Mouse (Mus musculus) duodenum, adult 2 months (tissue): Measurements from ENCODE around the gene Olfr525. TPM values are rescaled to one million over a fixed set of nuclear protein-coding genes. Genes with fewer than 3 reads are reported as not detected.

Experiments
- polyA plus RNA-seq: library from polyadenylated mRNA; depleted of rRNA; stranded (reverse); fragments of >200 nt; gene quantifications from 2 replicates; pipeline ENCODE4 v1.2.3, GENCODE M21; 2012; ENCODE audit warnings: low replicate concordance; rRNA removed

Olfr525 gene
- not detected in 2 replicates for polyA plus RNA-seq

DNA sequence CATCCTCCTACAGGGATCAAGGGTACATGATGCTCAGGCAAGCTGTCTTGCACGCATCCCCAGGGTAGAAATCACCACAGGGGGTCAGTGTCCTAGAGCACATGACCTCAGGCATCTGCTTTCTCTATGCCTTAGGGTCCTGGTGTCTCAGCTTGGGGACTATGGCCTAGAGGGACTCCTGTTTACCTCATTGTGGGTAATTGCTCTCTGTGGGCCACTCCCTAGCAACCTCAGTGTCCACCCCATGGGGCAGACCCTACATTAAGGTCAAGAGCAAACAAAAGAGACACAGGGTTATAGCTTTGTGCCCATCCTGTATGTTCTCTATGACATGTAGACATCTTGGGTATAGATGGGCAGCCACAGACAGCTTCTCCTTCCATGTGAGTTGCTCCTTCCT lies at the start of gene Olfr525:
Gene Olfr525 (plus strand): TSS at position 301 of the 400 bp plus-strand sequence.

DNA sequence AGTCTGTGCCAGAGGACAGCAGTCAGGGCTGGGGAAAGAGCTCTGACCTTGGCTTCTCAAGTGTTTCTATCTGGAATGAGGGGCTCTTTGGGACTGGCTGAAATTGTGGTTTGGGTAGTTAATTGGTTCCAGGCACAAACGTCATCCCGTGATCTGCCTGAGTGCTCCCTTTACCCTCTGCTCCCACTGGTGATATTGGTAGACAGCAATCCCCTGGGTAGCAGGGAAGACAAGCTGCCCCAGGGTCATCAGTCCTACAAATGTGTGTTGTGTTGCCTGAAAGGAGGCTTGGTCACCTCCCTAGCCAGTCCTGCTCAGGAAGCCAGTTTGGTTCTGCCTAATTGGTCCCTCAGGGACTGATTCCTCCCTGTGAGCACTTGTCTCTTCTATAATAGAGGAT lies 13.1 kb downstream of the Olfr525 start, which contains the start of gene Olfr527:
Gene Olfr527 (plus strand): TSS at position 301 of the 400 bp plus-strand sequence.

DNA sequence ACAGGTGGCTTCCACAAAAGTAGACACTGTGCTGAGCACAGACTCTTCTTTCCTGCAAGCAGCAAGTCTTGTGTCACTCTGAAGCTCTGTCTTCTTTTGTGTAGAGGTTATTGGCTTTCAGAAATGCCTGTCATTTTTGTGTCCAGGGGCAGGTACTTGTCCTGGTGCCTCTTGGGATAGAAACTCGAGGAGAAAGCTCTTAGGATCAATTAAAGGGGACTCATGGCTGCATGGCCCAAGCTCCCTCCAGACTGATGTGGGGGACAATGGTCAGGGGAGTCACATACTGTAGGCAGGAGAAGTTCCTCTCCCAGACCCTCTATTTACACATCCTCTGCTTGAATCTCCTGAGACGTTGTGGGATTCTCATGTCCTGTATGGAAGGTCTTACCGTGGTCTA lies 40.9 kb downstream of the Olfr525 start, which contains the start of gene Olfr60:
Gene Olfr60 (minus strand): TSS at position 101 of the 400 bp plus-strand sequence.

DNA sequence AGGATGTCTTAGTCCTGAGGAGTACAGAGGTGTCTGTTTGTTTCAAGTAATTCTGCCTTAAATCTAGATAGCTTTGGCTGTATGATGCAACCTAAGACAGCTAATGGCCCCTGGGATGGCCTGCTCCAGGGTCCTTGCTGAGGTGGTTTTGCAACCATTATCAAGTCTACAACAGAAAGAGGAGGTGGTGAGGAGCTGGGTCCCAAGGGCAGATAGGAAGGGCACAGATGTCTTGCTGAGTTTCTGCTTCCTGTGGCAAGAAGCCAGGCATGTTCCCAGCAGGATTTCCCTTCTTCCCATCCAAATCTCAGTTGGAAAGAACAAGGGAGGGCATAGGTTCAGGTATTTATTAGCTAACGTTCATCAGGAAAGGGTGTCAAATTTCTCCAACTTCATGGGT lies 55.6 kb downstream of the Olfr525 start, which contains the start of gene Olfr530:
Gene Olfr530 (minus strand): TSS at position 101 of the 400 bp plus-strand sequence.

Other genes starting within 250 kb of the Olfr525 start
- gene Caly, start 238.3 kb upstream of the Olfr525 start, polyA plus RNA-seq = 1.7 and 2.3 TPM in 2 replicates
- 4,118 and 5,120 TPM in 2 replicates for gene Prap1, start 227.5 kb upstream of the Olfr525 start, polyA plus RNA-seq
- gene Fuom, start 218.4 kb upstream of the Olfr525 start, polyA plus RNA-seq = 107 and 181 TPM in 2 replicates
- gene Paox, start 205.1 kb upstream of the Olfr525 start, polyA plus RNA-seq = 9.4 and 15.4 TPM in 2 replicates
- 40.4 and 41.0 TPM in 2 replicates for gene Echs1, start 204.4 kb upstream of the Olfr525 start, polyA plus RNA-seq
- 10.6 and 12.4 TPM in 2 replicates for gene Mtg1, start 183.3 kb upstream of the Olfr525 start, polyA plus RNA-seq
- gene Sprn, start 166.0 kb upstream of the Olfr525 start, polyA plus RNA-seq = 0.14 and 0.32 TPM in 2 replicates
- gene Olfr522, start 156.1 kb upstream of the Olfr525 start, polyA plus RNA-seq = not detected in 2 replicates
- not detected in 2 replicates for gene Olfr523, start 147.6 kb upstream of the Olfr525 start, polyA plus RNA-seq
- 0.17 TPM in 1 of 2 replicates, not detected in the other for gene Olfr524, start 114.9 kb upstream of the Olfr525 start, polyA plus RNA-seq
- gene Cd163l1, start 102.6 kb upstream of the Olfr525 start, polyA plus RNA-seq = 0.35 and 0.38 TPM in 2 replicates
- 0.14 and 0.21 TPM in 2 replicates for gene 5830411N06Rik, start 73.6 kb upstream of the Olfr525 start, polyA plus RNA-seq
- not detected in 2 replicates for gene Olfr527, start 13.2 kb downstream of the Olfr525 start, polyA plus RNA-seq
- 0.41 and 0.62 TPM in 2 replicates for gene Olfr60, start 40.8 kb downstream of the Olfr525 start, polyA plus RNA-seq
- 0.13 TPM in 1 of 2 replicates, not detected in the other for gene Olfr530, start 55.5 kb downstream of the Olfr525 start, polyA plus RNA-seq
- gene Olfr531, start 82.1 kb downstream of the Olfr525 start, polyA plus RNA-seq = not detected in 2 replicates
- gene Olfr532, start 100.8 kb downstream of the Olfr525 start, polyA plus RNA-seq = not detected in 2 replicates
- gene Olfr533, start 142.5 kb downstream of the Olfr525 start, polyA plus RNA-seq = not detected in 2 replicates
- not detected in 2 replicates for gene Olfr535, start 163.4 kb downstream of the Olfr525 start, polyA plus RNA-seq
- gene Olfr536, start 186.5 kb downstream of the Olfr525 start, polyA plus RNA-seq = not detected in 2 replicates
- gene Olfr538, start 247.0 kb downstream of the Olfr525 start, polyA plus RNA-seq = not detected in 2 replicates